Mouse (Mus musculus) small intestine, adult 2 months (tissue): ENCODE measurements at regions not wholly inside any gene's neighbourhood (a gene's known extent, or its start where the extent isn't known, plus 50 kb on each side); places are given as distances from the start of the nearest gene placed in this dataset.

Source experiments
- CTCF ChIP-seq: fragments of 200-500 bp; IDR thresholded peaks from 2 replicates; pipeline ENCODE4 v1.5.1; 2012; ENCODE audit warnings: low read depth, mild to moderate bottlenecking, control low read depth, inconsistent platforms, low read length, moderate library complexity, mixed read lengths; ENCODE audit not compliant: insufficient replicate concordance, insufficient read length; ENCODE audit errors: extremely low read depth
- POLR2A ChIP-seq: fragments of 200-500 bp; IDR thresholded peaks from 2 replicates; pipeline ENCODE4 v1.6.1; 2012; ENCODE audit warnings: low read depth, mild to moderate bottlenecking, control low read depth, inconsistent platforms, low read length, moderate library complexity

- no peak for TF ChIP-seq CTCF
- no peak for TF ChIP-seq POLR2A
Measured at GRCm38 (mm10) chr8:116064562-116064961, 357.0 kb upstream of the Maf start.
